Mouse (Mus musculus): ENCODE results near the gene AC124502.3. TPM values are rescaled to one million over a fixed set of nuclear protein-coding genes. Genes with fewer than 3 reads are reported as not detected.
"Not testable (repeated sequence)": the region's sequence is repeated elsewhere in the genome, so short reads cannot be mapped to it uniquely, and the experiment has no call there.

The AC124502.3 gene
- polyA plus RNA-seq, 1 experiment from 2014 or later = 2.4 TPM

DNA sequence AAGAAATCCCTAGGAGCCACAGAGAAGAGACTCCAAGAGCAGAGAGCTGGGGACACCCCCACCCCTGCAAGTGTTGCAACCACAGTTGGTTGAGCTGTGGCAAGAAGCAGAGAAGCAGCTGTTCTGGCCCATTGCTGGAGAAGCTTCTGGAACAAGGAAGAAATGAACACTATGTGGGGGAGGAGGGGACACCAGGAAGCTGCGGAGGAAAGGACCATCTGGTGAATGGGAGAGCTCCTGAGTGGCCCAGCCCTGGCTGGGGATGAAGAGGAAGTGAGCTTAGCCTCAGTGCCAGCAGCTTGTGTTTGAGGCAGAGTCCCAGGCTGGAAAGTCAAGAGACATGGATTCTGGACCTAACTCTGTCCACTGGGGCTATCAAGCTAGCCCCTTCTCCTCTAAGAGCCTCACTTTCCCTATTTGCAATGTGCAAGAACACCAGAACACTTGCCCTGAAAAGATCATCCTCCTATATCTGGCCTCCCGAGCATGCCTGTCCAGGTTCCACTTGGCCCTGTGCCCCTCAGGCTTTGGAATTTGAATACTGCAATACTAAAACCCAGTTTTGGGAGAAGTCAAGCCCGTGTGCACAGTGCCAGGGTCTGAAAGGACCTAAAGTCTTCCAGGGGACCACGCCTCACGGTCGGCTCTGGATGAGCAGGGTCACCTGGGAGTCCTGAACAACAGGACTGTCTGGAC is 39.1 kb upstream of the AC124502.3 start:
- Histone ChIP-seq H3K4me1 (ENCODE audit: control insufficient read depth, insufficient read depth, low read depth, low read length) (peaks cover 37% of the 10 kb centered on the region), H3K36me3 (ENCODE audit: control insufficient read depth, insufficient read depth, low read length) (no peaks in the 10 kb centered on the region), H3K27ac (ENCODE audit: low read depth, low read length) (no peak overlapping the region), H3K27me3 (replicated peaks; ENCODE audit: control insufficient read depth, insufficient read depth, low read length) (no peaks in the 10 kb centered on the region), H3K4me3 (ENCODE audit: low read length) (no peak overlapping the region), H3K4me2 (ENCODE audit: low read length) (peak overlapping the region; percentile 35; the same call in 1 of the 2 replicates), H3K9ac (ENCODE audit: low read depth, low read length) (peak overlapping the region; percentile 22; the same call in 1 of the 2 replicates), H3K9me3 (ENCODE audit: control insufficient read depth, low read length) (no peaks in the 10 kb centered on the region)
- ATAC-seq = no peak
- 75% methylated on average over 6 of the region's 6 CpGs for WGBS

DNA sequence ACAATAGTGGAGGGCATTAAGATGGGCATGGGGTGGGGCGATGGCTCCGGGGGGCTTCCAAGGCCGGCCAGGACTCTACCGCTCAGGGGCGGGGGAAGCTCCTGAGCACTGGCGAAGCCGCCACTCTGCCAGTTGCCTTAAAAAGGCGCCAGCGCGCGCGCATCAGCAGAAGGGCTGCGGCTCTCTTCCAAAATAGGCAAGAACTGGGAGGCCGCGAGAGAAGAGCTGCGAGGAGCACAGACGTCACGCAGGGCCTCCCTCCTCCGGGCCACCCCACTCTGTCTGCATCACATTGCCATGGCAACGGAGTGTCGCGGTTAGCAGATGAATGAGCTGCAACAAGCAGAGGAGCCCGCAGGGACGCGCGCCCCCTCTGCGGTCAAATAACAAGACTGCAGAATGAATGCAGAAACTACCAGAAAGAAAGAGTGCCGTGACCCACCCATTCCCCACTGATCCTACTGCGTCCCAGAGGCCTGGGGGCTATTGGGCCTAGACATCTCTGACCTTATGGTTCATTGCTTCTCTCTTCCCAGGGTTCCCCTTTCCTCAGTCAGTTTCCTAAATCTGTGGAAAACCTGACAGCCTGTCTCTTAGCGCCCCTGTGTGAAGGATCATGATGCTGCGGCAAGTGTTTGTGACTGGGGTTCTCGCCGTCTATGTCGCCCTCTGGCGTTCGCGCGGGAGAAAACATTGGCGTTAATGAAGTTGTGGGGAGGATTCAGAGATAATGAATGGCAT is 36.9 kb upstream of the AC124502.3 start:
- Histone ChIP-seq H3K9me3 (ENCODE audit: control insufficient read depth, low read length) (no peaks in the 10 kb centered on the region), H3K9ac (ENCODE audit: low read depth, low read length) (peak overlapping the region; percentile 65), H3K27ac (ENCODE audit: low read depth, low read length) (peak overlapping the region; percentile 92), H3K36me3 (ENCODE audit: control insufficient read depth, insufficient read depth, low read length) (no peaks in the 10 kb centered on the region), H3K27me3 (replicated peaks; ENCODE audit: control insufficient read depth, insufficient read depth, low read length) (no peaks in the 10 kb centered on the region), H3K4me2 (ENCODE audit: low read length) (peak overlapping the region; percentile 80), H3K4me1 (ENCODE audit: control insufficient read depth, insufficient read depth, low read depth, low read length) (peaks cover 33% of the 10 kb centered on the region), H3K4me3 (ENCODE audit: low read length) (peak overlapping the region; percentile 41)
- ATAC-seq = peak; percentile 98
- WGBS = under 1% methylated on average over 39 of the region's 39 CpGs

DNA sequence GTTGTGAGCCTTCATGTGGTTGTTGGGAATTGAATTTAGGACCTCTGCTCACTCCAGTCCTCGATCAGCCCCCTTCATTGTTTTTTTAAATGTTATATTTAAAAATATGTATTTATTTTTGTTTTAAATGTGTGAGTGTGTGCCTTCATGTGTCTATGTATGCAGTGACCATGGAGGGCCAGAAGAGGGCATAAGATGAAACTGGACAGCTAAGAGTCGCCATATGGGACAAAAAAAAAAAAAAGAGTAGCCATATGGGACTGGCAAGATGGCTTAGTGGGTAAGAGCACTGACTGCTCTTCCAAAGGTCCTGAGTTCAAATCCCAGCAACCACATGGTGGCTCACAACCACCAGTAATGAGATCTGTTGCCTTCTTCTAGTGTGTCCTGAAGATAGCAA is 35.0 kb upstream of the AC124502.3 start:
- H3K4me3 ChIP-seq (ENCODE audit: low read length); H3K27ac ChIP-seq (ENCODE audit: low read depth, low read length); H3K9ac ChIP-seq (ENCODE audit: low read depth, low read length); H3K4me2 ChIP-seq (ENCODE audit: low read length); H3K36me3 ChIP-seq (ENCODE audit: control insufficient read depth, insufficient read depth, low read length); H3K9me3 ChIP-seq (ENCODE audit: control insufficient read depth, low read length); H3K27me3 ChIP-seq (replicated peaks; ENCODE audit: control insufficient read depth, insufficient read depth, low read length); ATAC-seq: not testable (repeated sequence)
- H3K4me1 ChIP-seq (ENCODE audit: control insufficient read depth, insufficient read depth, low read depth, low read length) = peaks cover 26% of the 10 kb centered on the region
- 50% methylated on average over 2 of the region's 2 CpGs for WGBS

DNA sequence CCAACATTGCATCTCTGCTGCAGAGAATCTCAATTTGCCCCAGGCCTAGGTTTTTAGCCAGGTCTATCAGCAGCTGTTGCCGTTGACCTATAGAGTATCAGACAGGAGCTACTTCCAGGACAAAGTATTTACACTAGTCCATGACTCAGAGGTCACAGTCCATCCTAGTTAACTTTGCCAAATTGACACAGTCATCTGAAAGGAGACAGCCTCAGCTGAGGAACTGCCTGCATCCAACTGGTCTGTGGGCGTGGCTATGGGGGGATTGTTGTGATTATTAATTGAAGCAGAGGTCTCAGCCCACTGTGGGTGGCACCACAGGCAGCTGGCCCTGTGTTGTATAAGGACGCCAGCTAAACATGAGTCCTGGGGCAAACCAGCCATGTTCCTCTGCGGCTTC is 33.8 kb upstream of the AC124502.3 start:
- Histone ChIP-seq H3K4me1 (ENCODE audit: control insufficient read depth, insufficient read depth, low read depth, low read length) (peaks cover 14% of the 10 kb centered on the region), H3K9me3 (ENCODE audit: control insufficient read depth, low read length) (no peaks in the 10 kb centered on the region), H3K9ac (ENCODE audit: low read depth, low read length) (no peak overlapping the region), H3K4me2 (ENCODE audit: low read length) (no peak overlapping the region), H3K27me3 (replicated peaks; ENCODE audit: control insufficient read depth, insufficient read depth, low read length) (no peaks in the 10 kb centered on the region), H3K4me3 (ENCODE audit: low read length) (no peak overlapping the region), H3K27ac (ENCODE audit: low read depth, low read length) (no peak overlapping the region), H3K36me3 (ENCODE audit: control insufficient read depth, insufficient read depth, low read length) (no peaks in the 10 kb centered on the region)
- no peak for ATAC-seq
- 68% methylated on average over 4 of the region's 4 CpGs for WGBS

DNA sequence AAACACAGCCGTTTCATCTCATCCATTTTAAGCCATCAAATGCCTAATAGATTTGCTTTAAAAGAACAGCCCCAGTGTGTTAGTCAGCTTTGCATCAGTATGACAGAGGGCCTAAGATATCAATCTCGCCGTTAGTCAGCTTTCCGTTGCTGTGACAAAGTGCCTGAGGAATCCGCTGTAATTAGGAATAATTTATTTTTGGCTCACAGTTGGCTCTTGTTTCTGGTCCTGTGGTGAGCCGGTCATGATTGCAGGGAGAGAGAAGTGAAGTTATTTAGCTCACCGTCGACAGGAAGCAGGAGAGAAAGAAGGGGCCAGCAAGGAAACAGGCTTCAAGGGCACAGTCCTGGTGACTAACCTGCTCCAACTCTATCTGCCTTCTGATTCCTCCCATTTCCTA is 25.6 kb upstream of the AC124502.3 start:
- ATAC-seq = no peak
- Histone ChIP-seq H3K4me3 (ENCODE audit: low read length) (no peak overlapping the region), H3K27me3 (replicated peaks; ENCODE audit: control insufficient read depth, insufficient read depth, low read length) (no peaks in the 10 kb centered on the region), H3K4me1 (ENCODE audit: control insufficient read depth, insufficient read depth, low read depth, low read length) (no peaks in the 10 kb centered on the region), H3K9me3 (ENCODE audit: control insufficient read depth, low read length) (no peaks in the 10 kb centered on the region), H3K9ac (ENCODE audit: low read depth, low read length) (no peak overlapping the region), H3K4me2 (ENCODE audit: low read length) (no peak overlapping the region), H3K36me3 (ENCODE audit: control insufficient read depth, insufficient read depth, low read length) (no peaks in the 10 kb centered on the region), H3K27ac (ENCODE audit: low read depth, low read length) (no peak overlapping the region)
- 66% methylated on average over 7 of the region's 8 CpGs for WGBS

DNA sequence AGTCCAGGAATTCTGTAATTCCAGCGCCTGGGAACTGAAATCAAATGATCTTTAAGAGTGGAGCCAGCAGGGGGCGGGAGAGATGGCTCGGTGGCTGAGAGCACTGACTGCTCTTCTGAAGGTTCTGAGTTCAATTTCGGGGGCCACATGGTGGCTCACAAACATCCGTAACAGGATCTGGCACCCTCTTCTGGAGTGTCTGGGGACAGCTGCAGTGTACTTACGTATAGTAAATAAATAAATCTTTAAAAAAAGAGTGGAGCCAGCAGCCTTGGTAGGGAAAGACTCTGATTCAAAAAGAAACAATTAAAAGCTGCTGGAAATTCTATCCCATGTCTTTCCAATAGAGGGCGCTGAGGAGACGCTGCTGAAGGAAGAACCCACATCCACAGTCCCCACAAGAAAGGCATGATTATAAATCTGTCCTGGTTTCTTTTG is 23.7 kb upstream of the AC124502.3 start:
- Histone ChIP-seq H3K4me3 (ENCODE audit: low read length) (no peak overlapping the region), H3K36me3 (ENCODE audit: control insufficient read depth, insufficient read depth, low read length) (no peaks in the 10 kb centered on the region), H3K4me2 (ENCODE audit: low read length) (no peak overlapping the region), H3K27me3 (replicated peaks; ENCODE audit: control insufficient read depth, insufficient read depth, low read length) (no peaks in the 10 kb centered on the region), H3K4me1 (ENCODE audit: control insufficient read depth, insufficient read depth, low read depth, low read length) (no peaks in the 10 kb centered on the region), H3K9ac (ENCODE audit: low read depth, low read length) (no peak overlapping the region), H3K9me3 (ENCODE audit: control insufficient read depth, low read length) (no peaks in the 10 kb centered on the region), H3K27ac (ENCODE audit: low read depth, low read length) (no peak overlapping the region)
- WGBS = 13% methylated on average over 8 of the region's 8 CpGs
- no peak for ATAC-seq

DNA sequence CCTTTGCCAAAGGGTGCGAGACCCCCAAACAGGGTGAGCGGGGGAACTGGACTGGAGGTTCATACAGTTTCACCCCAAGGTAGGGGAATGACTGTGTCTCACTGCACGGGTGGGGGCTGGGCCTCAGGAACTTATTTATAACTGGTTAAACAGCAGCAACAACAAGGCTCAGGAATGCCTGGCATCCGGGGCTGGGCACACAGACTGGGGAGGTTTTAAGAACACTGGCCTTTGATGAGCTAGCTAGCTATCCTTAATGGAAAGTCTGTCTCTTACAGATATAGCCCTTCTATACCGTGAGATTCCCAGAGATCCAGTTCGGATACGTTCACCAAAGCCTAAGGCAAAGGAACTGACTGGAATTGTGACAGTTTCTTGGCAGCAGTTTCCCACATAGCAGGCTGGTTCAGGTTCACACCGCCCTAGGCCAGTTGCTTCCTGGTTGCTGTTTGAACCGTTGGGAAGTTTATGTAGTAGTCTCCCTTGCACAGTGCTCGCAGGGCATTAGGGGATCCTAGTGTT is 22.4 kb upstream of the AC124502.3 start:
- no peak; the same call in 1 of the 2 replicates for ATAC-seq
- H3K9me3 ChIP-seq (ENCODE audit: control insufficient read depth, low read length) = no peaks in the 10 kb centered on the region
- 34% methylated on average over 10 of the region's 10 CpGs for WGBS
- H3K27me3 ChIP-seq (replicated peaks; ENCODE audit: control insufficient read depth, insufficient read depth, low read length) = no peaks in the 10 kb centered on the region
- no peaks in the 10 kb centered on the region for H3K4me1 ChIP-seq (ENCODE audit: control insufficient read depth, insufficient read depth, low read depth, low read length)
- H3K4me3 ChIP-seq (ENCODE audit: low read length) = no peak overlapping the region
- H3K9ac ChIP-seq (ENCODE audit: low read depth, low read length) = no peak overlapping the region; the same call in 1 of the 2 replicates
- H3K27ac ChIP-seq (ENCODE audit: low read depth, low read length) = no peak overlapping the region
- no peaks in the 10 kb centered on the region for H3K36me3 ChIP-seq (ENCODE audit: control insufficient read depth, insufficient read depth, low read length)
- peak overlapping the region; percentile 29; the same call in 1 of the 2 replicates for H3K4me2 ChIP-seq (ENCODE audit: low read length)

DNA sequence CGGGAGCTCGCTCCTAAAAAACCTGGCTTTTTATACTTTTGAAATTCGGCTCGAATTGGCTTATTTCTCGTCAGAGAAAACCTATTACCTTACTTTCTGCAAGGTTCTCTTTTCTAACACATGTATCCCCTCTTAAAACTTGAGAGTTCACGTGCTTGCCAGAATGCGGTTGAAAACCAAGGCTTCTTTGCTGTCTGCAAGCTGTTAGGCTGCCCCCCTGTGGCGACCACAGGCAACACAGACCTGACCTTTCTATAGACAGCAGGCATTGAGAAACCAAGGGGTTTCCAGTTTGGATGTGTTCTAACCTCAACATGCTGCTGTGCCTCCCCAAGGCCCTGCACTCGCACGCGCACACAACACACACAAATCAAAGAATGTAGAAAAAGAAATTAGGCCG is 21.9 kb upstream of the AC124502.3 start:
- no peak for ATAC-seq
- Histone ChIP-seq H3K36me3 (ENCODE audit: control insufficient read depth, insufficient read depth, low read length) (no peaks in the 10 kb centered on the region), H3K9me3 (ENCODE audit: control insufficient read depth, low read length) (no peaks in the 10 kb centered on the region), H3K4me3 (ENCODE audit: low read length) (no peak overlapping the region), H3K27me3 (replicated peaks; ENCODE audit: control insufficient read depth, insufficient read depth, low read length) (no peaks in the 10 kb centered on the region), H3K4me2 (ENCODE audit: low read length) (peak overlapping the region; percentile 29), H3K9ac (ENCODE audit: low read depth, low read length) (no peak overlapping the region), H3K4me1 (ENCODE audit: control insufficient read depth, insufficient read depth, low read depth, low read length) (no peaks in the 10 kb centered on the region), H3K27ac (ENCODE audit: low read depth, low read length) (no peak overlapping the region)
- WGBS = 21% methylated on average over 12 of the region's 12 CpGs

- no peaks in the 10 kb centered on the region for H3K36me3 ChIP-seq (ENCODE audit: control insufficient read depth, insufficient read depth, low read length)
- no peak for ATAC-seq
- H3K4me2 ChIP-seq (ENCODE audit: low read length) = no peak overlapping the region
- no peak overlapping the region for H3K27ac ChIP-seq (ENCODE audit: low read depth, low read length)
- WGBS = 83% methylated on average over 4 of the region's 4 CpGs
- H3K9me3 ChIP-seq (ENCODE audit: control insufficient read depth, low read length) = no peaks in the 10 kb centered on the region
- no peaks in the 10 kb centered on the region for H3K27me3 ChIP-seq (replicated peaks; ENCODE audit: control insufficient read depth, insufficient read depth, low read length)
- no peaks in the 10 kb centered on the region for H3K4me1 ChIP-seq (ENCODE audit: control insufficient read depth, insufficient read depth, low read depth, low read length)
- H3K9ac ChIP-seq (ENCODE audit: low read depth, low read length) = no peak overlapping the region
- H3K4me3 ChIP-seq (ENCODE audit: low read length) = no peak overlapping the region
Observed at GRCm38 (mm10) chr19:5017611-5018010, 21.1 kb upstream of the AC124502.3 start.

All from hindbrain, embryonic 16.5 days (tissue).